ENCODE assay signal across 12 mouse cellular contexts in the genomic region with DNA sequence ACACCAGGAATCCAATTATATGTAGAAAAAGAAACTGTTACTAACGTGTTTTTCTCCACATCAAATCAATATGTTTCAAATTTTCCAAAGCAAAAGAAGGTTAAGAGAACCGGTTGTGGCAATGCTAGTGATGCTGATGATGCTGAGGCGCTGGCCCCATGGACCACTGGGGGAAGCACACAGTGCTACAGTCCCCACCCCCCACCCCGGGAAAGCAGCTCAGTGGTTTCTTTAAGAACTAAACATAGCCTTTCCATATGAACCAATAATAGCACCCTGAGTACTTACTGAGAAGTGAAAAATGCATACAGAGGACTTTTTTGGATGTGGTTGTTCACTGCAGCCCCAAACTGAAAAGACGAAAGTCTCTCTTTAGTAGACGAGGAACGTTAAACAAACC.
"Had no signal": no experiment of that assay in that cellular context is flagged by ENCODE, and none has a peak within 500 bp of the region (broad histone marks: within the 10 kb centered on the region; RNA-seq: fewer than 3 reads in every experiment).

No protein-coding gene starts in this region.

- H3K36me3 ChIP-seq: limb, embryonic 10.5 days; liver, embryonic 15.5 days; midbrain, embryonic 10.5 days; midbrain, embryonic 15.5 days had no signal

- H3K4me3 ChIP-seq: limb, embryonic 10.5 days; liver, embryonic 15.5 days; midbrain, embryonic 10.5 days; midbrain, embryonic 15.5 days had no signal

- H3K9ac ChIP-seq: liver, embryonic 15.5 days; midbrain, embryonic 15.5 days had no signal

- H3K4me1 ChIP-seq: limb, embryonic 10.5 days; midbrain, embryonic 10.5 days; midbrain, embryonic 15.5 days had no signal

- DNase-seq: kidney, adult 18-20 months; kidney, postnatal 10 days; lung, adult 2 months; lung, postnatal 36 days; right cerebral cortex, adult 18-20 months; thymus, postnatal 36 days had no signal

- H3K27ac ChIP-seq: limb, embryonic 10.5 days; liver, embryonic 15.5 days; midbrain, embryonic 10.5 days; midbrain, embryonic 15.5 days had no signal

- ATAC-seq: lung, postnatal 0 days; midbrain, embryonic 15.5 days had no signal

- H3K9me3 ChIP-seq: limb, embryonic 10.5 days; liver, embryonic 15.5 days; midbrain, embryonic 10.5 days; midbrain, embryonic 15.5 days had no signal

- H3K27me3 ChIP-seq: liver, embryonic 15.5 days; midbrain, embryonic 15.5 days had no signal

- H3K4me2 ChIP-seq: liver, embryonic 11.5 days; liver, embryonic 15.5 days; midbrain, embryonic 15.5 days had no signal
